8 mouse cellular contexts compared by ENCODE assay signal in genomic region chrX:57674955-57675354, GRCm38 (mm10).
DNase-seq lines count a peak whose midpoint lies in the region; ATAC-seq lines count a peak whose summit lies in the region.

No protein-coding gene starts in this region.

- no peaks in the 10 kb centered on the region for H3K9me3 ChIP-seq in forebrain, embryonic 11.5 days (ENCODE audit: control insufficient read depth, low read length)
- H3K9me3 ChIP-seq in forebrain, embryonic 12.5 days = no peaks in the 10 kb centered on the region

- H3K4me1 ChIP-seq in forebrain, embryonic 11.5 days (replicated peaks; ENCODE audit: control insufficient read depth, insufficient read depth, low read length) = no peaks in the 10 kb centered on the region
- H3K4me1 ChIP-seq in forebrain, embryonic 12.5 days = no peaks in the 10 kb centered on the region

- no peak overlapping the region for H3K9ac ChIP-seq in forebrain, embryonic 11.5 days (ENCODE audit: low read length)
- H3K9ac ChIP-seq in forebrain, embryonic 12.5 days = no peak overlapping the region

- H3K27me3 ChIP-seq in forebrain, embryonic 11.5 days (ENCODE audit: control insufficient read depth, insufficient read depth, low read length) = no peaks in the 10 kb centered on the region
- H3K27me3 ChIP-seq in forebrain, embryonic 12.5 days = no peaks in the 10 kb centered on the region

- DNase-seq in forebrain, embryonic 11.5 days (ENCODE audit: low spot score) = peak; percentile 69
- DNase-seq in ovary, adult 18-20 months (ENCODE audit: low spot score) = peak; percentile 5
- no peak for DNase-seq in ovary, postnatal 10 days (ENCODE audit: low spot score)
- DNase-seq in cerebellum, postnatal 25 days = peak; percentile 37 to 67
- DNase-seq in induced T-regulatory cell, adult 2 months (ENCODE audit: low read depth) = peak; percentile 6
- DNase-seq in retina, postnatal 1 day = peak; percentile 42
- DNase-seq in frontal cortex, postnatal 36 days (ENCODE audit: low spot score in 2 of 2) = no peak

- no peak overlapping the region for H3K27ac ChIP-seq in forebrain, embryonic 11.5 days (ENCODE audit: low read depth, low read length)
- H3K27ac ChIP-seq in forebrain, embryonic 12.5 days = no peak overlapping the region

- ATAC-seq in forebrain, embryonic 11.5 days (replicated peaks; ENCODE audit: low FRiP score) = no peak; the same call in 1 of the 2 replicates
- no peak for ATAC-seq in forebrain, embryonic 12.5 days (ENCODE audit: low FRiP score)

- no peak overlapping the region for H3K4me2 ChIP-seq in forebrain, embryonic 11.5 days (ENCODE audit: low read depth, low read length, severe bottlenecking)
- no peak overlapping the region for H3K4me2 ChIP-seq in forebrain, embryonic 12.5 days

- no peaks in the 10 kb centered on the region for H3K36me3 ChIP-seq in forebrain, embryonic 11.5 days (ENCODE audit: control insufficient read depth, insufficient read depth, low read length)
- H3K36me3 ChIP-seq in forebrain, embryonic 12.5 days (replicated peaks) = no peaks in the 10 kb centered on the region

- no peak overlapping the region for H3K4me3 ChIP-seq in forebrain, embryonic 11.5 days (ENCODE audit: low read depth, low read length)
- no peak overlapping the region for H3K4me3 ChIP-seq in forebrain, embryonic 12.5 days (replicated peaks)

- 20% methylated on average over 6 of the region's 6 CpGs for WGBS in forebrain, embryonic 11.5 days
- WGBS in forebrain, embryonic 12.5 days = 17% methylated on average over 6 of the region's 6 CpGs

Comparison
In these comparisons a context has a peak if more than half of its experiments do, and no peak if none do; other contexts are left out.
1. DNase-seq: peak in forebrain, embryonic 11.5 days (single experiment), ovary, adult 18-20 months (single experiment), cerebellum, postnatal 25 days (2 of 2), induced T-regulatory cell, adult 2 months (single experiment) and retina, postnatal 1 day (single experiment); none in ovary, postnatal 10 days (single experiment) and frontal cortex, postnatal 36 days (0 of 2).